Mouse (Mus musculus) inflammation-experienced regulatory T-cells, adult 6 months (primary cell): ENCODE data around the gene Gm21304. TPM values are rescaled to one million over a fixed set of nuclear protein-coding genes. Genes with fewer than 3 reads are reported as not detected.
"Not testable (repeated sequence)": the region's sequence is repeated elsewhere in the genome, so short reads cannot be mapped to it uniquely, and the experiment has no call there.

ENCODE experiments used
- ATAC-seq: one replicate; pipeline ENCODE4 v1.8.0; 2017
- polyA plus RNA-seq, 3 experiments: library from polyadenylated mRNA; unstranded; fragments of 100-300 nt; shearing (Covaris generic); gene quantifications; one replicate each; pipeline ENCODE4 v1.2.1; 2017

Gm21304 gene
- polyA plus RNA-seq: not detected

DNA sequence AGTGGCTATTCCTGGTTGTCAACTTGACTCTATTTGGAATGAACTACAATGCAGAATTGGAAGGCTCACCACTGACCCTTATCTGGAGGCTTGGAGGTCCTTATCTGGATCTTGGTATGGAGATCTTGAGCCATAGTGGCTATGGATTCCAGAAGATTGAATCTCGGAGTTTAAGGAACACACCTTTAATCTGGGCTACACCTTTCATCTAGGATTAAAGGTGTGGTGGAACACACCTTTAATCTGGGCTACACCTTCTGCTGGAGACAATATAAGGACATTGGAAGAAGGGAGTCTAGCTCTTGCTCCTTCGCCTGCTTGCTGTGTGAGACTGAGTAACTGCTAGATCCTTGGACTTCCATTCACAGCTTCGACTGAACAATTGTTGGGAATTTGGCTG, at the start of gene Gm21304:
Gene Gm21304 (plus strand): TSS at position 301 of the 400 bp plus-strand sequence.
- not testable (repeated sequence) for ATAC-seq

DNA sequence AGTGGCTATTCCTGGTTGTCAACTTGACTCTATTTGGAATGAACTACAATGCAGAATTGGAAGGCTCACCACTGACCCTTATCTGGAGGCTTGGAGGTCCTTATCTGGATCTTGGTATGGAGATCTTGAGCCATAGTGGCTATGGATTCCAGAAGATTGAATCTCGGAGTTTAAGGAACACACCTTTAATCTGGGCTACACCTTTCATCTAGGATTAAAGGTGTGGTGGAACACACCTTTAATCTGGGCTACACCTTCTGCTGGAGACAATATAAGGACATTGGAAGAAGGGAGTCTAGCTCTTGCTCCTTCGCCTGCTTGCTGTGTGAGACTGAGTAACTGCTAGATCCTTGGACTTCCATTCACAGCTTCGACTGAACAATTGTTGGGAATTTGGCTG, 25.6 kb upstream of the Gm21304 start, which contains the start of gene Gm21293:
Gene Gm21293 (plus strand): TSS at position 301 of the 400 bp plus-strand sequence.
- ATAC-seq: not testable (repeated sequence)

DNA sequence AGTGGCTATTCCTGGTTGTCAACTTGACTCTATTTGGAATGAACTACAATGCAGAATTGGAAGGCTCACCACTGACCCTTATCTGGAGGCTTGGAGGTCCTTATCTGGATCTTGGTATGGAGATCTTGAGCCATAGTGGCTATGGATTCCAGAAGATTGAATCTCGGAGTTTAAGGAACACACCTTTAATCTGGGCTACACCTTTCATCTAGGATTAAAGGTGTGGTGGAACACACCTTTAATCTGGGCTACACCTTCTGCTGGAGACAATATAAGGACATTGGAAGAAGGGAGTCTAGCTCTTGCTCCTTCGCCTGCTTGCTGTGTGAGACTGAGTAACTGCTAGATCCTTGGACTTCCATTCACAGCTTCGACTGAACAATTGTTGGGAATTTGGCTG, 17.1 kb upstream of the Gm21304 start, which contains the start of gene Gm6763:
Gene Gm6763 (plus strand): TSS at position 301 of the 400 bp plus-strand sequence.
- not testable (repeated sequence) for ATAC-seq

DNA sequence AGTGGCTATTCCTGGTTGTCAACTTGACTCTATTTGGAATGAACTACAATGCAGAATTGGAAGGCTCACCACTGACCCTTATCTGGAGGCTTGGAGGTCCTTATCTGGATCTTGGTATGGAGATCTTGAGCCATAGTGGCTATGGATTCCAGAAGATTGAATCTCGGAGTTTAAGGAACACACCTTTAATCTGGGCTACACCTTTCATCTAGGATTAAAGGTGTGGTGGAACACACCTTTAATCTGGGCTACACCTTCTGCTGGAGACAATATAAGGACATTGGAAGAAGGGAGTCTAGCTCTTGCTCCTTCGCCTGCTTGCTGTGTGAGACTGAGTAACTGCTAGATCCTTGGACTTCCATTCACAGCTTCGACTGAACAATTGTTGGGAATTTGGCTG, 8.6 kb upstream of the Gm21304 start, which contains the start of gene Gm8764:
Gene Gm8764 (plus strand): TSS at position 301 of the 400 bp plus-strand sequence.
- ATAC-seq: not testable (repeated sequence)

DNA sequence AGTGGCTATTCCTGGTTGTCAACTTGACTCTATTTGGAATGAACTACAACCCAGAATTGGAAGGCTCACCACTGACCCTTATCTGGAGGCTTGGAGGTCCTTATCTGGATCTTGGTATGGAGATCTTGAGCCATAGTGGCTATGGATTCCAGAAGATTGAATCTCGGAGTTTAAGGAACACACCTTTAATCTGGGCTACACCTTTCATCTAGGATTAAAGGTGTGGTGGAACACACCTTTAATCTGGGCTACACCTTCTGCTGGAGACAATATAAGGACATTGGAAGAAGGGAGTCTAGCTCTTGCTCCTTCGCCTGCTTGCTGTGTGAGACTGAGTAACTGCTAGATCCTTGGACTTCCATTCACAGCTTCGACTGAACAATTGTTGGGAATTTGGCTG, 8.4 kb downstream of the Gm21304 start, which contains the start of gene Gm21312:
Gene Gm21312 (plus strand): TSS at position 301 of the 400 bp plus-strand sequence.
- ATAC-seq: not testable (repeated sequence)

DNA sequence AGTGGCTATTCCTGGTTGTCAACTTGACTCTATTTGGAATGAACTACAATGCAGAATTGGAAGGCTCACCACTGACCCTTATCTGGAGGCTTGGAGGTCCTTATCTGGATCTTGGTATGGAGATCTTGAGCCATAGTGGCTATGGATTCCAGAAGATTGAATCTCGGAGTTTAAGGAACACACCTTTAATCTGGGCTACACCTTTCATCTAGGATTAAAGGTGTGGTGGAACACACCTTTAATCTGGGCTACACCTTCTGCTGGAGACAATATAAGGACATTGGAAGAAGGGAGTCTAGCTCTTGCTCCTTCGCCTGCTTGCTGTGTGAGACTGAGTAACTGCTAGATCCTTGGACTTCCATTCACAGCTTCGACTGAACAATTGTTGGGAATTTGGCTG, 16.9 kb downstream of the Gm21304 start, which contains the start of gene Gm20765:
Gene Gm20765 (plus strand): TSS at position 301 of the 400 bp plus-strand sequence.
- ATAC-seq: not testable (repeated sequence)

DNA sequence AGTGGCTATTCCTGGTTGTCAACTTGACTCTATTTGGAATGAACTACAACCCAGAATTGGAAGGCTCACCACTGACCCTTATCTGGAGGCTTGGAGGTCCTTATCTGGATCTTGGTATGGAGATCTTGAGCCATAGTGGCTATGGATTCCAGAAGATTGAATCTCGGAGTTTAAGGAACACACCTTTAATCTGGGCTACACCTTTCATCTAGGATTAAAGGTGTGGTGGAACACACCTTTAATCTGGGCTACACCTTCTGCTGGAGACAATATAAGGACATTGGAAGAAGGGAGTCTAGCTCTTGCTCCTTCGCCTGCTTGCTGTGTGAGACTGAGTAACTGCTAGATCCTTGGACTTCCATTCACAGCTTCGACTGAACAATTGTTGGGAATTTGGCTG, 25.4 kb downstream of the Gm21304 start, which contains the start of gene Gm4340:
Gene Gm4340 (plus strand): TSS at position 301 of the 400 bp plus-strand sequence.
- not testable (repeated sequence) for ATAC-seq

DNA sequence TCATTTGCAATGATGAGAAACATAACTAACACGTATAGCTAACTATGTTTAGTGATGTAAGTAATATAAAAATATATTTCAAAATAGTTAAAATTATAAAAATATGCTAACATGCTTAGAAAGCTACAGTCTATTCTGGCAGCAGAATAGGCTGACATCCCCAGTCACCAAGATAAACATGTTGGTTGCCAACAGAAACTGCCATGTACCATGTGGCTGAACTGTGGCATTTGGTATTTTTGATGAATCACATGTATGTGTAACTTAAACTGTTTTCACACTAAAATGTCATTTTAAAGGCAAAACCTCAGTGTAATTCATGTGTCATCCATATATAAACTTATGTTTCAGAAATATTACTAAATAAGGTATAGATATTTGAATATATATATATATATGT, 41.3 kb downstream of the Gm21304 start:
- no peak for ATAC-seq

DNA sequence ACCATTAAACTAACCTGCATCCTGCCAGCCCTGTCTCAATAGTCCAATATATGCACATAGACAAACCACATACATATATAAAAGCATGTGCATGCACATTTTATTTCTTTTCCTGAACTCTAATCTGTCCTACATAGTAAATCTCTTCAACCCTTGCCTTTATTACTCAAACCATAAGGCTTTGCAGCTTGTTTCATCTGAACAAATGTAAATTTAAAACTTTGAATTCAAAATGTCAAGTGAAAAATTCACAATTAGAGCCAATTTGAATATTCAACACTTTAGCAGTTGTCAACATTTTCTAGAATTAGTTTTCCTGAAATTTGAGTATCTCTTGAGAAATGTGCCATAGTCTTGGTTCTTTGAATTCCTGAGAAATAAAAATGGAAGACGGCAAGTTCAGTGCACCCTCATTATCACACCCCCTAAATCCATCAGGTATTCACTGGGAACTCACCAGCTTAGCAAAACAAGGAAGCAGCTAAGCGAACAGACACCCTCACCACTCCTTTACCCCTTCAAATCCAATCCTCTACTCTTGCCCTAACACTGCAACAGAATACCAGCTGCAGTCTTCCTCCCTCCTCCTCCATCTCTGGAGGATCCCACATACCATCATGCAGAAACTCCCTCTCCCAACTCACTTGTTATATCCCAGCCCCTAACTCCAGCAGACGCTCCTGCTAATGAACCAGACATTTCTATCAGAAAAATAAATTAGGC, 42.1 kb downstream of the Gm21304 start:
- no peak for ATAC-seq

DNA sequence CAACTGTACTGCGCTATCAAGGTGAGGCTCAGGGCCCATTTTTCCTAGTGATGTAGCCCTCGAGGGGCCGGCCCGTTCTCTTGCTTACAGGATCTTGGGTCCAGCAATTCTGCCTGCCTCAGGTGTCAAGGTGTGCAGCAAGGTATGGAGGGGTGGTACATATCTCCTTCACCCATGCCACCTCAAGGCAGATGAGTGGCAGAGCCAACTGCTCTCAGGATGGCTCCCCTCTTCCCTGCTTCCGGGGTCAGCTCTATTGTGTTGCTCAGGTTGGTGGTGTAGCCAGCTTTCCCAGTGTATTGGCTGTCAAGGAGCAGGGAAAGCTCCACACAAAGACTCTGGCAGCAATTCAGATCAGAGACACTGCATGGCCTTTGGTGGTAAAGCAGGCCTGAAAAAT, 46.2 kb downstream of the Gm21304 start:
- ATAC-seq: no peak

Other genes starting within 250 kb of the Gm21304 start
- not detected for gene Gm21293, start 25.5 kb upstream of the Gm21304 start, polyA plus RNA-seq
- gene Gm6763, start 17.0 kb upstream of the Gm21304 start, polyA plus RNA-seq: not detected
- not detected for gene Gm8764, start 8.5 kb upstream of the Gm21304 start, polyA plus RNA-seq
- gene Gm21312, start 8.5 kb downstream of the Gm21304 start, polyA plus RNA-seq: not detected
- not detected for gene Gm20765, start 17.0 kb downstream of the Gm21304 start, polyA plus RNA-seq
- not detected for gene Gm4340, start 25.5 kb downstream of the Gm21304 start, polyA plus RNA-seq